In genomic region chr12:107729301-107729700, GRCm38 (mm10) we compare ENCODE assay signal across 19 mouse cellular contexts.
DNase-seq lines count a peak whose midpoint lies in the region; ATAC-seq and TF ChIP-seq lines count a peak whose summit lies in the region.
"Had no signal": no experiment of that assay in that cellular context is flagged by ENCODE, and none has a peak within 500 bp of the region (broad histone marks: within the 10 kb centered on the region; RNA-seq: fewer than 3 reads in every experiment).

No protein-coding gene starts in this region.

- no peak for TF ChIP-seq CTCF in spleen, adult 2 months (IDR thresholded peaks at IDR 0.05; ENCODE audit: extremely low read depth, insufficient read depth, insufficient read length, insufficient replicate concordance)
- TF ChIP-seq CTCF in stomach, postnatal 0 days (IDR thresholded peaks at IDR 0.05; ENCODE audit: low read depth): no peak

- no peak overlapping the region for H3K4me3 ChIP-seq in spleen, adult 2 months (ENCODE audit: extremely low read depth, insufficient read depth, insufficient read length)
- H3K4me3 ChIP-seq in stomach, postnatal 0 days (ENCODE audit: low read depth, low read length): no peak overlapping the region
- H3K4me3 ChIP-seq: gastrocnemius, adult 2 months; heart, embryonic 13.5 days; lung, embryonic 15.5 days; neural tube, embryonic 12.5 days had no signal

- TF ChIP-seq EP300 in stomach, postnatal 0 days (optimal IDR thresholded peaks at IDR 0.05): no peak

- peak overlapping the region; percentile 27; the same call in 1 of the 2 replicates for H3K27ac ChIP-seq in spleen, adult 2 months (ENCODE audit: insufficient read depth, low read length)
- peak overlapping the region; percentile 45 for H3K27ac ChIP-seq in stomach, postnatal 0 days (replicated peaks)
- H3K27ac ChIP-seq: gastrocnemius, adult 2 months; heart, embryonic 13.5 days; hindbrain, postnatal 0 days; lung, embryonic 15.5 days; neural tube, embryonic 12.5 days had no signal

- peaks cover 5% of the 10 kb centered on the region; the same call in 1 of the 2 replicates for H3K4me1 ChIP-seq in spleen, adult 2 months (ENCODE audit: control insufficient read depth, insufficient read depth, insufficient read length)
- no peaks in the 10 kb centered on the region for H3K4me1 ChIP-seq in stomach, postnatal 0 days (replicated peaks; ENCODE audit: control insufficient read depth, insufficient read depth)
- H3K4me1 ChIP-seq: heart, embryonic 13.5 days; lung, embryonic 15.5 days had no signal

- DNase-seq in spleen, adult 2 months (ENCODE audit: low read depth in 1 of 2, low spot score in 2 of 2): peak in 1 of 2 experiments; percentile 19
- no peak for DNase-seq in spleen, adult 12 weeks (ENCODE audit: low spot score)
- DNase-seq in stomach, postnatal 0 days (ENCODE audit: low spot score): no peak
- peak; percentile 73 for DNase-seq in thymus, postnatal 4 days
- DNase-seq in cerebellum, adult 11 months: no peak
- no peak for DNase-seq in lung, postnatal 14 days
- DNase-seq in lung, postnatal 4 days: no peak
- DNase-seq: cerebellum, postnatal 14 days; forebrain, postnatal 0 days; gastrocnemius, adult 2 months; heart, postnatal 4 days; kidney, postnatal 4 days; layer of hippocampus, postnatal 36 days; left cerebral cortex, postnatal 4 days had no signal

- H3K9me3 ChIP-seq in stomach, postnatal 0 days (ENCODE audit: control insufficient read depth, low read length): no peaks in the 10 kb centered on the region
- H3K9me3 ChIP-seq: lung, embryonic 15.5 days; neural tube, embryonic 12.5 days had no signal

- 82% methylated on average over 11 of the region's 11 CpGs for WGBS in spleen, adult 2 months
- 74% methylated on average over 11 of the region's 11 CpGs for WGBS in stomach, postnatal 0 days

- peak; percentile 64 for ATAC-seq in inflammation-experienced regulatory T-cells, adult 6 months
- peak; percentile 38; the same call in 1 of the 2 replicates for ATAC-seq in stomach, postnatal 0 days (ENCODE audit: low FRiP score, low TSS enrichment)
- ATAC-seq: forebrain, postnatal 0 days; hindbrain, postnatal 0 days had no signal

- TF ChIP-seq POLR2A in spleen, adult 2 months (IDR thresholded peaks at IDR 0.05; ENCODE audit: low read depth, low read length): no peak

- no peaks in the 10 kb centered on the region for H3K27me3 ChIP-seq in spleen, adult 2 months (ENCODE audit: control insufficient read depth, insufficient read depth, low read length)
- no peaks in the 10 kb centered on the region for H3K27me3 ChIP-seq in stomach, postnatal 0 days (ENCODE audit: control insufficient read depth, insufficient read depth, low read length)
- H3K27me3 ChIP-seq: lung, embryonic 15.5 days; neural tube, embryonic 12.5 days had no signal

- no peak overlapping the region for H3K9ac ChIP-seq in stomach, postnatal 0 days (ENCODE audit: low read length)
- H3K9ac ChIP-seq: forebrain, postnatal 0 days; heart, embryonic 13.5 days; lung, embryonic 15.5 days; neural tube, embryonic 12.5 days had no signal

- no peak overlapping the region for H3K4me2 ChIP-seq in stomach, postnatal 0 days (replicated peaks; ENCODE audit: low read depth)
- H3K4me2 ChIP-seq: heart, embryonic 13.5 days; lung, embryonic 15.5 days; neural tube, embryonic 12.5 days had no signal

- no peaks in the 10 kb centered on the region for H3K36me3 ChIP-seq in spleen, adult 2 months (ENCODE audit: control insufficient read depth, insufficient read depth, low read length)
- H3K36me3 ChIP-seq in stomach, postnatal 0 days (ENCODE audit: control insufficient read depth, insufficient read depth, low read length): no peaks in the 10 kb centered on the region
- H3K36me3 ChIP-seq: heart, embryonic 13.5 days; lung, embryonic 15.5 days; neural tube, embryonic 12.5 days had no signal
